28 mouse cellular contexts compared by ENCODE assay signal in the genomic region with DNA sequence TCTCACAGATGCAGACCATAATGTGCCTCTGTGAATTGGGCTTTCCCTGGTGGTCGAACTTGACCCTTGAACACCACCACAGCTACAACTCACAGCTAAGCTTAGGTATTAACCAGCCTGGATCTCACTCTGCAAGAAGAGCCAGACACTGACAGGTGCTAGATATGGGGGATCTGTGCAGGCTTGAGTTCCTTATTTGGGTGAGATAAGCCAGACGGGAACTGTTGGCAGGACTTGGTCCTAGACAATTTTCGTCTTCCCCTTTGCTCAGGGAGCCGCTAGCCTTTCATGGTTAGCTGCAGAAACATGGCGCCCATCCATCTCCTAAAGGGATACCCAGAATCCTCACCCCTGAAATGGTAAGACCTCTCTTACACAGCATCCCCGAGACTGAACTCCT. TPM values are rescaled to one million over a fixed set of nuclear protein-coding genes. Genes with fewer than 3 reads are reported as not detected.
DNase-seq lines count a peak whose midpoint lies in the region; ATAC-seq lines count a peak whose summit lies in the region.
"Had no signal": no experiment of that assay in that cellular context is flagged by ENCODE, and none has a peak within 500 bp of the region (broad histone marks: within the 10 kb centered on the region; RNA-seq: fewer than 3 reads in every experiment).

No protein-coding gene starts in this region.

- H3K27ac ChIP-seq in kidney, embryonic 15.5 days = no peak overlapping the region
- no peak overlapping the region for H3K27ac ChIP-seq in neural tube, embryonic 15.5 days (replicated peaks)
- H3K27ac ChIP-seq in midbrain, embryonic 10.5 days (replicated peaks) = no peak overlapping the region
- H3K27ac ChIP-seq: embryonic facial prominence, embryonic 13.5 days; embryonic facial prominence, embryonic 15.5 days; forebrain, embryonic 10.5 days; forebrain, embryonic 12.5 days had no signal

- no peak overlapping the region for H3K4me2 ChIP-seq in kidney, embryonic 15.5 days
- H3K4me2 ChIP-seq in neural tube, embryonic 15.5 days = no peak overlapping the region
- H3K4me2 ChIP-seq: embryonic facial prominence, embryonic 13.5 days; embryonic facial prominence, embryonic 15.5 days; forebrain, embryonic 12.5 days had no signal

- 84% methylated on average over 6 of the region's 6 CpGs for WGBS in kidney, embryonic 15.5 days
- WGBS in neural tube, embryonic 15.5 days = 92% methylated on average over 6 of the region's 6 CpGs
- WGBS in midbrain, embryonic 10.5 days = 95% methylated on average over 6 of the region's 6 CpGs

- H3K27me3 ChIP-seq in kidney, embryonic 15.5 days = no peaks in the 10 kb centered on the region
- H3K27me3 ChIP-seq in neural tube, embryonic 15.5 days (replicated peaks) = no peaks in the 10 kb centered on the region
- H3K27me3 ChIP-seq in midbrain, embryonic 10.5 days (ENCODE audit: low read depth, poor library complexity, severe bottlenecking) = no peaks in the 10 kb centered on the region
- H3K27me3 ChIP-seq: CH12.LX; embryonic facial prominence, embryonic 13.5 days; embryonic facial prominence, embryonic 15.5 days; forebrain, embryonic 12.5 days; Patski had no signal

- no peaks in the 10 kb centered on the region for H3K36me3 ChIP-seq in kidney, embryonic 15.5 days
- H3K36me3 ChIP-seq in neural tube, embryonic 15.5 days = no peaks in the 10 kb centered on the region
- no peaks in the 10 kb centered on the region for H3K36me3 ChIP-seq in midbrain, embryonic 10.5 days
- H3K36me3 ChIP-seq: embryonic facial prominence, embryonic 13.5 days; embryonic facial prominence, embryonic 15.5 days; forebrain, embryonic 10.5 days; forebrain, embryonic 12.5 days; G1E had no signal

- no peak overlapping the region for H3K4me3 ChIP-seq in kidney, embryonic 15.5 days (replicated peaks)
- no peak overlapping the region for H3K4me3 ChIP-seq in neural tube, embryonic 15.5 days (replicated peaks)
- H3K4me3 ChIP-seq in midbrain, embryonic 10.5 days = no peak overlapping the region
- H3K4me3 ChIP-seq: embryonic facial prominence, embryonic 13.5 days; embryonic facial prominence, embryonic 15.5 days; erythroblast, embryonic 14.5 days; forebrain, embryonic 10.5 days; forebrain, embryonic 12.5 days had no signal

- no peak for DNase-seq in kidney, adult 8-10 months
- DNase-seq in neural tube, embryonic 10.5 days (ENCODE audit: extremely low spot score, low spot score) = peak; percentile 10
- no peak for DNase-seq in midbrain, embryonic 10.5 days (ENCODE audit: low spot score)
- DNase-seq: adrenal gland, adult 8-10 months; adrenal gland, postnatal 14 days; adrenal gland, postnatal 36 days; B cell, adult 2 months; cerebellum, adult 11-12 months; cerebellum, adult 2 months; cerebellum, adult 9-10 months; cerebellum, postnatal 10 days; cerebellum, postnatal 25 days; embryo, embryonic 11 days had no signal

- no peaks in the 10 kb centered on the region for H3K9me3 ChIP-seq in kidney, embryonic 15.5 days (replicated peaks)
- H3K9me3 ChIP-seq in neural tube, embryonic 15.5 days (replicated peaks) = no peaks in the 10 kb centered on the region
- H3K9me3 ChIP-seq in midbrain, embryonic 10.5 days (replicated peaks) = no peaks in the 10 kb centered on the region
- H3K9me3 ChIP-seq: embryonic facial prominence, embryonic 13.5 days; embryonic facial prominence, embryonic 15.5 days; forebrain, embryonic 10.5 days; forebrain, embryonic 12.5 days; G1E had no signal

- no peak overlapping the region for H3K9ac ChIP-seq in kidney, embryonic 15.5 days
- H3K9ac ChIP-seq in neural tube, embryonic 15.5 days (replicated peaks) = no peak overlapping the region
- H3K9ac ChIP-seq: embryonic facial prominence, embryonic 13.5 days; embryonic facial prominence, embryonic 15.5 days; forebrain, embryonic 12.5 days had no signal

- no peaks in the 10 kb centered on the region for H3K4me1 ChIP-seq in kidney, embryonic 15.5 days
- H3K4me1 ChIP-seq in neural tube, embryonic 15.5 days = peaks cover 5% of the 10 kb centered on the region; the same call in 1 of the 2 replicates
- no peaks in the 10 kb centered on the region for H3K4me1 ChIP-seq in midbrain, embryonic 10.5 days
- H3K4me1 ChIP-seq: embryonic facial prominence, embryonic 13.5 days; embryonic facial prominence, embryonic 15.5 days; forebrain, embryonic 10.5 days; forebrain, embryonic 12.5 days had no signal

- ATAC-seq in kidney, embryonic 15.5 days (replicated peaks; ENCODE audit: low FRiP score) = 0 out of 2 replicates have a peak, but pooled peaks have one; percentile 40
- ATAC-seq in neural tube, embryonic 15.5 days (ENCODE audit: low FRiP score) = no peak
- ATAC-seq: activated CD4-positive, CD25-positive, alpha-beta regulatory T cell, adult 4 months; CD4-positive, CD25-positive, alpha-beta regulatory T cell, adult 4 months; forebrain, embryonic 14.5 days; forebrain, embryonic 16.5 days; Patski had no signal

RNA-seq across cellular contexts. Expression of a gene that starts 10.3 kb away (rescaled TPM):
- polyA plus RNA-seq in kidney, embryonic 15.5 days (2015; fragmentation: Nextera tagmentation; extraction: Ambion mirVana) = 11.0 and 11.6 TPM in 2 replicates
- polyA plus RNA-seq in neural tube, embryonic 15.5 days (2015; fragmentation: Nextera tagmentation; extraction: Ambion mirVana) = 8.7 and 8.9 TPM in 2 replicates
- 9.5 and 12.3 TPM in 2 replicates for polyA plus RNA-seq in midbrain, embryonic 10.5 days (2016; fragmentation: Nextera tagmentation; extraction: Ambion mirVana)

RNA-seq across cellular contexts. Expression of a gene that starts 35.0 kb away (rescaled TPM):
- polyA plus RNA-seq in kidney, embryonic 15.5 days (2015; fragmentation: Nextera tagmentation; extraction: Ambion mirVana) = not detected in 2 replicates
- not detected in 2 replicates for polyA plus RNA-seq in neural tube, embryonic 15.5 days (2015; fragmentation: Nextera tagmentation; extraction: Ambion mirVana)
- not detected in 2 replicates for polyA plus RNA-seq in midbrain, embryonic 10.5 days (2016; fragmentation: Nextera tagmentation; extraction: Ambion mirVana)
- polyA plus RNA-seq: activated CD4-positive, CD25-positive, alpha-beta regulatory T cell, adult 4 months; CD4-positive, CD25-positive, alpha-beta regulatory T cell, adult 4 months; cerebellum, adult 2 months; embryonic facial prominence, embryonic 11.5 days; embryonic facial prominence, embryonic 13.5 days; embryonic facial prominence, embryonic 15.5 days; erythroblast, embryonic 14.5 days; forebrain, embryonic 10.5 days; forebrain, embryonic 12.5 days; forebrain, embryonic 14.5 days; forebrain, embryonic 16.5 days; G1E; Patski had no signal

RNA-seq across cellular contexts. Expression of a gene that starts 57.2 kb away (rescaled TPM):
- 0.14 TPM in 1 of 2 replicates, not detected in the other for polyA plus RNA-seq in kidney, embryonic 15.5 days (2015; fragmentation: Nextera tagmentation; extraction: Ambion mirVana)
- polyA plus RNA-seq in neural tube, embryonic 15.5 days (2015; fragmentation: Nextera tagmentation; extraction: Ambion mirVana) = 0.17 and 0.20 TPM in 2 replicates
- 0.16 TPM in 1 of 2 replicates, not detected in the other for polyA plus RNA-seq in midbrain, embryonic 10.5 days (2016; fragmentation: Nextera tagmentation; extraction: Ambion mirVana)
- polyA plus RNA-seq: activated CD4-positive, CD25-positive, alpha-beta regulatory T cell, adult 4 months; embryonic facial prominence, embryonic 11.5 days; erythroblast, embryonic 14.5 days; G1E had no signal
